Mouse (Mus musculus): ENCODE data around the gene Abcb5. TPM values are rescaled to one million over a fixed set of nuclear protein-coding genes. Genes with fewer than 3 reads are reported as not detected.

The Abcb5 gene
- not detected for polyA plus RNA-seq (2015; fragmentation: Illumina TruSeq; extraction: RNeasy Lipid Tissue Mini Kit (QIAGEN cat#74804); ENCODE audit: insufficient read depth, low replicate concordance)

GRCm38 (mm10) chr12:118966321-118966720 is at the start of gene Abcb5:
Gene Abcb5 (minus strand): TSS chr12:118966421.

DNA sequence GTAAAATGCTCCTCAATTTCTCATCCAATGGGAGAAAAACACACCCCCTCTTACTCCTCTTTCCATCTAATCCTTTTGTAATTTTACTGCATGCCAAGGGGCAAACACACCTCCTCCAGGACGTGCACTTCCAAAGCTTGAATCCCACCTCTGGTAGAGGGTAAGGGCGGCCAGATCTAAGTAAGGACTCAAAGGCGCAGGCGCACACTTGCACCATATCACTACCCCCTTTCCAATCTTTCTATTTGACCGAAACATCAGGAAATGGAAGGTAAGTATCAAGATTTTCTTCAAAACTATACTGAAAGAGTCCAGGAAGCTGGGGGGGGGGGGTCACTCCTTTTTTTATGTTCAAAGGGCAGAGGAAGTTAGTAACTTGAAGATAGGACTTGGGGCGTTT is 120.0 kb downstream of the Abcb5 start, which contains the start of gene Sp8:
Gene Sp8 (plus strand): TSS at position 109 of the 400 bp plus-strand sequence.

Other genes starting within 250 kb of the Abcb5 start
- not detected for gene Sp8, start 120.1 kb downstream of the Abcb5 start, polyA plus RNA-seq (2015; fragmentation: Illumina TruSeq; extraction: RNeasy Lipid Tissue Mini Kit (QIAGEN cat#74804); ENCODE audit: insufficient read depth, low replicate concordance)

Data from spleen, adult 10 weeks (tissue).